Mouse (Mus musculus) lung, embryonic 14.5 days (tissue): Measurements from ENCODE around the gene Slc22a16. TPM values are rescaled to one million over a fixed set of nuclear protein-coding genes. Genes with fewer than 3 reads are reported as not detected.

ENCODE experiments used
- ATAC-seq: fragments of 200-750 bp; cut with Nextera tagmentation; 2 replicates; pipeline ENCODE4 v1.8.0; 2017; ENCODE audit warnings: mild to moderate bottlenecking, moderate TSS enrichment, moderate library complexity; ENCODE audit not compliant: insufficient read depth
- DNase-seq: peaks from one replicate; pipeline ENCODE4 v3.0.0-alpha.2; 2015
- H3K27ac ChIP-seq: fragments of 300-500 bp; sonication (generic); 2 replicates; pipeline ENCODE4 v1.5.1; 2014; ENCODE audit warnings: low read depth, mild to moderate bottlenecking, moderate library complexity
- H3K27me3 ChIP-seq: fragments of 300-500 bp; sonication (generic); 2 replicates; pipeline ENCODE4 v1.6.1; 2014; ENCODE audit warnings: low read length, control low read depth; ENCODE audit not compliant: insufficient read depth
- H3K36me3 ChIP-seq: fragments of 300-500 bp; sonication (generic); 2 replicates; pipeline ENCODE4 v1.6.1; 2014; ENCODE audit warnings: control low read depth; ENCODE audit not compliant: insufficient read depth
- H3K4me1 ChIP-seq: fragments of 300-500 bp; sonication (generic); 2 replicates; pipeline ENCODE4 v1.6.1; 2014; ENCODE audit warnings: antibody characterized with exemption, control low read depth; ENCODE audit not compliant: insufficient read depth
- H3K4me2 ChIP-seq: fragments of 300-500 bp; sonication (generic); 2 replicates; pipeline ENCODE4 v1.6.1; 2014; ENCODE audit warnings: mild to moderate bottlenecking
- H3K4me3 ChIP-seq: fragments of 300-500 bp; sonication (generic); 2 replicates; pipeline ENCODE4 v1.5.1; 2014; ENCODE audit warnings: low read depth, low read length
- H3K9ac ChIP-seq: fragments of 300-500 bp; sonication (generic); 2 replicates; pipeline ENCODE4 v1.6.1; 2014
- H3K9me3 ChIP-seq: fragments of 300-500 bp; sonication (generic); 2 replicates; pipeline ENCODE4 v1.6.1; 2016; ENCODE audit warnings: low read depth, low read length, control low read depth
- CTCF ChIP-seq: IDR thresholded peaks from 2 replicates; pipeline ENCODE4 v1.5.1; 2016; ENCODE audit warnings: antibody characterized with exemption, low read depth
- WGBS: fragments of 180-500 bp; shearing (Covaris S2); extraction: QIAGEN DNeasy Blood & Tissue Kit; methylation state at CpG from one replicate; pipeline ENCODE4 v1.1.7; 2014; 5-methylcytosine and 5-hydroxymethylcytosine counted together
- polyA plus RNA-seq: library from polyadenylated mRNA; unstranded; fragments of >200 nt; fragmentation: Nextera tagmentation; extraction: Ambion mirVana; gene quantifications from 2 replicates; pipeline ENCODE4 v1.2.1, GENCODE M21; 2014

Gene Slc22a16
- polyA plus RNA-seq, 1 experiment from 2014 or later, result not detected

DNA sequence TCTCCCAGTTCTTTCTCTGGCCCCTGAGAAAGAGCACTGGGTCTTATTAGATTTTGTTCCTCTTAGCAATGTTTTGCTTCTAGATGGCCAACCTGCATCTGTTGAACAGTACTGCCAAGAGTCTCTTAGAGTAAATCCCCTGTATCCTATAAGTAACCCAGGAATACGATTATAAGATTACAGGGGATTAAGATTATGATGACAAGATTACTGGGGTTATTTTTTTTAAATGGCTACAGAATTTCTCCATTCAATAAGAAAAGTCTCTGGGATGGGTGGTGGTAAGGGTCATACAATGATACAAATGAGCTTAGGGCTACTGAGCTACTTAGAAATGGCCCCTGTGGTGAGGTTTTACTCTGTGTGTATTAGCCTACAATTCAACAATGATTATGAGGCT is 75.2 kb downstream of the Slc22a16 start:
- Histone ChIP-seq H3K4me2 (no peak overlapping the region), H3K4me1 (no peaks in the 10 kb centered on the region), H3K27ac (no peak overlapping the region), H3K36me3 (no peaks in the 10 kb centered on the region), H3K4me3 (no peak overlapping the region), H3K9me3 (no peaks in the 10 kb centered on the region), H3K27me3 (no peaks in the 10 kb centered on the region), H3K9ac (no peak overlapping the region)
- no peak for ATAC-seq
- TF ChIP-seq CTCF, result no peak
- 61% methylated on average over 1 of the region's 1 CpGs for WGBS
- no peak for DNase-seq

DNA sequence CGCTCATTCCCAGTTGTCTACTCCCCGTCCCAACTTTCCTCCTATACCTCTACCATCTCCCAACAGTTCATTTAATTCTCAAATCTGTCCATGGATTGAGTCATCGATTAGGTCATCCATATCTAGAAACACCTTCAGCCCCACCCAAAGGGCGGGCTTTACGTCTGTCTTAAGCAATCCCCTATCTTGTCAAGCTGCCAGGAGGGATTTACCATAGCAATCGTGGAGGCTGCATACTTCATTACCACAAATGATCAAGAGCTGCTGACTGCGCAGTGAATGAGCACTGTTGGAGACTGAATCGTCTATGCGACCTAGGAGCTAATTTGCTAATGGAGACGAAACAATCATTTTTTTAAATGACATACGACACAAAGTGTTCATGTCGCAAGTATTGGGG is 78.6 kb downstream of the Slc22a16 start:
- H3K4me2 ChIP-seq, result no peak overlapping the region
- 81% methylated on average over 12 of the region's 12 CpGs for WGBS
- no peaks in the 10 kb centered on the region for H3K36me3 ChIP-seq
- no peak overlapping the region for H3K27ac ChIP-seq
- no peak for DNase-seq
- no peak overlapping the region for H3K4me3 ChIP-seq
- no peak for ATAC-seq
- TF ChIP-seq CTCF, result no peak
- no peaks in the 10 kb centered on the region for H3K9me3 ChIP-seq
- no peaks in the 10 kb centered on the region for H3K4me1 ChIP-seq
- H3K27me3 ChIP-seq, result no peaks in the 10 kb centered on the region
- no peak overlapping the region for H3K9ac ChIP-seq

DNA sequence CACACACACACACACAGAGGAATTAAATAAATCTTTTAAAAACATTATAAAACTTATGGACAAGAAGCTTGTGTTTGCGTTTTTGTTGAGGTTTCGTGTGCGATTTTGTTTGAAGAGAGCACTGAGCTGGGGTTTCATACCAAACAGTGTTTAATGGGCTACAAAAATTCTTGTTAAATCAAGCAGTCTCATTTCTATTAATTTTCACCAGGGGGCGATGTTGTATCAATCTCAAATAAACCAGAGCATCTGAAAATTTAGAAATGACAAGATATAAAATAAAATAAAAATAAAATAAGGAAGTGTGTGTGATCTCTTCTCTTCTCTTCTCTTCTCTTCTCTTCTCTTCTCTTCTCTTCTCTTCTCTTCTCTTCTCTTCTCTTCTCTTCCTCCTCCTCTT is 79.5 kb downstream of the Slc22a16 start:
- Histone ChIP-seq H3K9me3 (no peaks in the 10 kb centered on the region), H3K27ac (no peak overlapping the region), H3K4me3 (no peak overlapping the region), H3K9ac (no peak overlapping the region), H3K4me2 (no peak overlapping the region), H3K36me3 (no peaks in the 10 kb centered on the region), H3K4me1 (no peaks in the 10 kb centered on the region), H3K27me3 (no peaks in the 10 kb centered on the region)
- 20% methylated on average over 4 of the region's 4 CpGs for WGBS
- TF ChIP-seq CTCF, result peak; percentile 48
- DNase-seq, result peak; percentile 74
- ATAC-seq, result no peak

DNA sequence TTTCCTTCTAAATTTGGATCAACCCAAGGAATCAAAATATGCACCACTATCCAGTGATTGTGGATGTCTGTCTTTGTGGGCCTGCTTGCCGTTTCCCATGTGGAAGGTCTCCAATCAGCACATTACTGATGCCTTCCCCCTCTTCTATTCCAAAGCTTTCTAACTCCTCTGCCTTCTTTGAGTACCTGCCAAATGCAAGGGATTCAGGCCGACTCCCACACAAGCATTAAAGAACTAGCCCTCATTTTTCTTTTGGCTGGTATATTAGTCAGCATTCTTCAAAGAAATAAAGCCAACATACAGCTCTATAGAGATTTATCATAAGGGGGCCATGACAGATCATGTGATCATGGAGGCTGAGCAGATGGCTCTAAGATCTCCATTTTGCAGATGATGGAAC is 81.5 kb downstream of the Slc22a16 start:
- no peaks in the 10 kb centered on the region for H3K4me1 ChIP-seq
- no peak for TF ChIP-seq CTCF
- no peaks in the 10 kb centered on the region for H3K9me3 ChIP-seq
- H3K36me3 ChIP-seq, result no peaks in the 10 kb centered on the region
- no peaks in the 10 kb centered on the region for H3K27me3 ChIP-seq
- no peak overlapping the region for H3K4me2 ChIP-seq
- H3K9ac ChIP-seq, result no peak overlapping the region
- no peak overlapping the region for H3K27ac ChIP-seq
- ATAC-seq, result 0 out of 2 replicates have a peak, but pooled peaks have one; percentile 28
- H3K4me3 ChIP-seq, result no peak overlapping the region
- WGBS, result 46% methylated on average over 2 of the region's 2 CpGs
- DNase-seq, result no peak

Other genes starting within 250 kb of the Slc22a16 start
- 10.6 and 11.6 TPM in 2 replicates for gene Cdk19, start 230.8 kb upstream of the Slc22a16 start, polyA plus RNA-seq
- gene Ddo, start 59.7 kb downstream of the Slc22a16 start, polyA plus RNA-seq, result 1.8 and 2.7 TPM in 2 replicates
- 3.5 and 3.6 TPM in 2 replicates for gene Mettl24, start 112.9 kb downstream of the Slc22a16 start, polyA plus RNA-seq